Mouse (Mus musculus) cerebellum, postnatal 4 days (tissue): ENCODE data around the gene Gm5134.
A peak's percentile ranks its signal among the peaks of the same experiment; 100 is the strongest.

Experiments used
- DNase-seq, 2 experiments: peaks; one replicate each; pipeline ENCODE4 v3.0.0; 2022; ENCODE audit warnings: low spot score in 2 of 2, mixed read lengths in 1 of 2

Gm5134 gene

GRCm38 (mm10) chr10:75954381-75954811 is at the start of gene Gm5134:
Gm5134 (plus strand) TSS chr10:75954514.
- DNase-seq: no peak

GRCm38 (mm10) chr10:75906882-75907281 is 47.4 kb upstream of the Gm5134 start:
- no peak for DNase-seq

GRCm38 (mm10) chr10:75910698-75911097 is 43.6 kb upstream of the Gm5134 start:
- DNase-seq: no peak

GRCm38 (mm10) chr10:75913013-75913589 is 41.2 kb upstream of the Gm5134 start:
- DNase-seq: no peak

GRCm38 (mm10) chr10:75915557-75915956 is 38.8 kb upstream of the Gm5134 start:
- no peak for DNase-seq

GRCm38 (mm10) chr10:75916840-75917239 is 37.5 kb upstream of the Gm5134 start:
- no peak for DNase-seq

- no peak for DNase-seq
Measured at GRCm38 (mm10) chr10:75919026-75919425, 35.3 kb upstream of the Gm5134 start.

GRCm38 (mm10) chr10:75921026-75921725 is 33.1 kb upstream of the Gm5134 start, which contains the start of gene Smarcb1:
Smarcb1 (minus strand) TSS chr10:75921617.
- peak; percentile 88 to 94 for DNase-seq

GRCm38 (mm10) chr10:75921726-75922560 is 32.4 kb upstream of the Gm5134 start:
- DNase-seq: peak in 1 of 2 experiments; percentile 30

- no peak for DNase-seq
Measured at GRCm38 (mm10) chr10:75924324-75924723, 30.0 kb upstream of the Gm5134 start.

- DNase-seq: no peak
Measured at GRCm38 (mm10) chr10:75926396-75926795, 27.9 kb upstream of the Gm5134 start.

- no peak for DNase-seq
Measured at GRCm38 (mm10) chr10:75930304-75930703, 24.0 kb upstream of the Gm5134 start.

GRCm38 (mm10) chr10:75931311-75931710 is 23.0 kb upstream of the Gm5134 start:
- no peak for DNase-seq

GRCm38 (mm10) chr10:75932081-75932678 is 22.1 kb upstream of the Gm5134 start:
- no peak for DNase-seq

- DNase-seq: no peak
Measured at GRCm38 (mm10) chr10:75932891-75933290, 21.4 kb upstream of the Gm5134 start, which contains the start of gene Chchd10. Chchd10 (plus strand) TSS chr10:75933130.

- no peak for DNase-seq
Measured at GRCm38 (mm10) chr10:75934991-75935390, 19.3 kb upstream of the Gm5134 start.

GRCm38 (mm10) chr10:75935680-75936541 is 18.4 kb upstream of the Gm5134 start, which contains the start of gene Mmp11:
Mmp11 (minus strand) TSS chr10:75936496.
- peak in 1 of 2 experiments; percentile 40 for DNase-seq

GRCm38 (mm10) chr10:75936909-75937667 is 17.2 kb upstream of the Gm5134 start:
- no peak for DNase-seq

GRCm38 (mm10) chr10:75937851-75938643 is 16.3 kb upstream of the Gm5134 start:
- DNase-seq: no peak
